Mouse (Mus musculus) thymus, postnatal 4 days (tissue): Measurements from ENCODE around the gene Eln.

Experiments used
- DNase-seq: peaks from one replicate; pipeline ENCODE4 v3.0.0; 2021

The Eln gene

DNA sequence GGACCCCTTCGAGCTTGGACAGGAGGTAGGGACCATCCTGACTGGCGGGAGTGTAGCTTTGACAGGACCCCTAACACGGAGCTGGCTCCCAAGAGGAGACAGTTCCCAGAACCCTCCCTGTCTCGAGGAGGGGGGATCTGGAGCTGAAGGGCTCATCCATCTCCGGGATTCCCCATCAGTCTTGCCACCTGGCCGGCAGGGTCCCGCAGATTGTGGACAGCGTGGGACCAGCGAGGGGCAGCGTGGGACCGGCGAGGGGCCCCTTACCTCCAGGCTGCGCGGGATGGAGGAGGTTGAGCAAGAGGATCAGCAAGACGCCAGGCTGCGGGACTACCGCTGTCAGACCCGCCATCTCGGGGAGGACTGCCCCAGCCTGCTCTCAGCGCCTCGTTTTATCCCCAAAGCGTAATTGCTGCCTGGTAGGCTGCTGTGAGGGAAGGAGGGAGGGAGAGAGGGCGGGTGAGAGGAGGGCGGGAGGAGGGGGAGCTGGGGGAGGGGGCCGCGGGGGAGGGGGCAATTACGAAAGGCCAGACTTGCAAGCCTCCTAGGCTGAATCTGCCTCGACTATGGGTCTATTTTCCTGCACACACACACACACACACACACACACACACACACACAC lies at the start of gene Eln:
Gene Eln (minus strand): TSS at position 434 of the 622 bp plus-strand sequence.
- peak; percentile 17 for DNase-seq

DNA sequence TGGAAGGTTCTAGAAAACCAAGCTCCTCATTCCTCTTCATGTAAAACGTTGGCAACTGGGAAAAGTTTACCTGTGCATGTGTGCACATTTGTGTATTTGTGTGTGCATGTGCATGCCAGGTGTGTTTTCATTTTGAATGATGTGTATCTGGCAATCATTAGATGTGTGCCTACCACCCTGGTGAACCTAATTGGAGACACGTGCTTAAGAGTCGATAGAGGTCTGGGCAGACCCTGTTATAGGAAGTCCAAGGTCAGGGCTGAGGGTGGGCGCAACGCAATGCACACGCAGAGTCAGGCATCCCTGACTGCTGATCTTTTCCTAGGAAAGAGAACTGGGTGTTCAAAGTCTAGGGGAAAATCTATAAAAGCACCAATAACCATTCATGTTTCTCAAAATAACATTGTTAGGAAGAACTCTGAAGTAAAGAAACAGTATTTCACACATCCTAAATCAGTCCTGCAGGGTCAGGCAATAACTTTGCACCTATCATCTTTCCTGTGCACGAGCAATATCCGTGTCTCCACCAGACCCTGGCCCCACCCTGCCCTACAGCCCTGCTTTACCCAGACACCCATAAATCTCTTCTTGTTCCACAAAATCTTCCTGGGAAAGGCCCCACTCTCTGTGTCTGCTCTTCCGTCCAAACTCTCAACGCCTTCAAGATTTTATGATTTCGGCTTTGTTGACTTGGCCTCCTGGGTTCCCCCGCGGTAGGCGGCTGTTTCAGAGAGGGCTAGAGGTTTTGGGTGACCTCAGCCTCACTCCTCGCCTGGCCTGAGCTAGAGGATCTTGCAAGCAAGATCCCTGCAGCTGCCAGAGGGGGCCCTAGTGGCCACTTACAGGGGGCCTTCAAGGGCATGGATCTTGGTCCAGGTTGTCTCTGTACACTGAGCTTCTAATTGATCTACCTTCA lies 43.2 kb upstream of the Eln start:
- no peak for DNase-seq

DNA sequence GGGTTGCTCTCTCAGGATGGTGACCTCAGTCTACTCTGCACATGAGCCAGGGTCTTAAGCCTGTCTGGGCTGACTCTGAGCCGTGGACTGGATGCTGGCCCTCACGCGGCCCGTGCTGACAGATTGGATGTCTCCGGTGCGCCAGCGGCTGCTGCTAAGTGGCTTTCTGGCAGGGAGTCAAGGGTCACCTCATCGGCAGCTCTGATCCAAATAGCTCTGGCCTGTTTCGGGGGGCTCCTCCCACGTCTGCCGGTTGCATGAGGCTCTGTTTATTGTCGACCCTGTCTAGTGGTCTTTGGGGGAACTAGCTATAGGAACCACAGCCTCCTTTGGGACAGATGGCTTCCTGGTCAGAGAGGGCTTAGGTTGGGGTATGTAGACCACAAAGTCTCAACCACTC lies 41.1 kb upstream of the Eln start:
- no peak for DNase-seq

DNA sequence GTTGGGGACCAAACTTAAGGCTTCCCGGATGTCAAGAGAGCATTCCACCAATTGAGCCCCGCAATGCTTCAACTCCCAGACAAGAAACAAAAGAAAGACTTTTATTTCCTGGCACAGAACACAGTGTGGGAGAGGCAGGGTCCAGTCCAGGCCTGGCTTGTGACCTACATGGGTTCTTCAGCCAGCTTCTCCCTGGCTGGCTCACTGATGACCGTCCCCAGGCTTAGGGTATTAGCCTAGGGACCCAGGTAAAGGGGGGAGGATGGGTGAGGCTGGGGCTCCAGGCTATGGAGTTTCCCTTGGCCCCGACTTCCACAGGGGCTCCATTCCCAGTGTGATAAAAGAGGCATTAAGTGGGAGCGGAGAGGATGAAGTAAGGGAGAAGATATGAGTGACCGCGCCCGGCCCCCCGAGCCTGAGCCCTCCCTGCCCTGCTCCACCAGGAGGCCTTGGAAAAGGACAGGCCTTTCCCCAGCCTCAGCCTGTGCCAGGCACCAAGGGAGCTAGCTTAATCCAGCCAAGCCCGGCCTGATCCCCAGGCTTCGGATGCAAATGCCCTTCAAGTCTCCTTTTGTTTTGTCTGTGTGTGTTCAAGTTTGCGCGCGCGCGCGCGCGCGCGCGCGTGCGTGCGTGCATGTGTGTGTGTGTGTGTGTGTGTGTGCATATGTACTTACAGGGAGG lies 38.7 kb upstream of the Eln start:
- DNase-seq, result no peak

DNA sequence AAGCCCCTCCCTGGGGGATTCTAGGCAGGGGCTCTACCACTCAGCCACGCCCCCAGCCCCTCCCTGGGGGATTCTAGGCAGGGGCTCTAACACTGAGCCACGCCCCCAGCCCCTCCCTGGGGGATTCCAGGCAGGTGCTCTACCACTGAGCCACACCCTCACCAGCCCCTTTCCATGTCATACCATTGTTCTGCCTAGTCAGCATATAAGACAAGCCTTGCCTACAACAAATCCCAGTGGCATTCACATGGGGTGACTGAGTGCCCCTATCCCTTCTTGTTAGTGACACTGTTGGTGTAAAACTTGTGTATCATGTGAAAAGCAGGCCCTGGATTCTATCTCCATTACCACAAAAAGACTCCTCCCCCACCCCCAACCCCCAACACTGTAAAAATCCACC lies 36.7 kb upstream of the Eln start:
- no peak for DNase-seq

DNA sequence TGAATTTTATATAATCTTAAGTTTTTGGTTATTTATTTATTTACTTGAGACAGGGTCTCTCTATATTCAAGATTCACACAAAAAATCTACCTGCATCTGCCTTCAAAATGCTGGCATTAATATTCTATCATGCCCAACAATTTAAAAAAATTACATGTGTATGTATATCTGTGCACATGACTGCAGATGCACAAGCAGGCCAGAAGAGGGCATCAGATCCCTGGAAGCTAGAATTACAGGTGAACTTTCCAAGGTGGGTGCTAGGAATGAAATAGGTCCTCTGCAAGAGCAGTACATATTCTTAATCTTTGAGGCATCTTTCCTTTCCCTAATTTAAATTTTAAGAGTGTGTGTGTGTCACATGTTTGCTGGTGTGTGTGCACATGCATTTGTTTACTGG lies 33.8 kb upstream of the Eln start:
- no peak for DNase-seq

DNA sequence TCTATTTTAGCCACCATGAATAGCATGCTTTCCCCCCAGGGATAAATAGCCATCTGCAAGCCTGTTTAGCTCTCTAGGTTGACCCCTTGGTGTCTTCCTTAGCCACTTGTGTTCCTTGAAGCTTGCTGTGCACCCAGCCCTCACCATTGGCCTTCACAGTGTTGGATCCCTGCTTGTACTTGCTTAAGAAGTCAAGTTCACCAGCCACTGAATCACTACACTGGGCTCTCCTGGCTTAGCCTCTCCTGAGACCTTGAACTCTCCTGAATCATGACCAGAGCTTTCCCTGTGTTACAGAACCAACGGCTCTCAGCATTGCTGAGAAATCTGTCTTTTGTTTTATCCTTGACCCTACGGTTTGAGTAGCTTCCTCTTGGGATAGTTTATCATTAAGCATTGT lies 33.0 kb upstream of the Eln start:
- DNase-seq, result no peak

DNA sequence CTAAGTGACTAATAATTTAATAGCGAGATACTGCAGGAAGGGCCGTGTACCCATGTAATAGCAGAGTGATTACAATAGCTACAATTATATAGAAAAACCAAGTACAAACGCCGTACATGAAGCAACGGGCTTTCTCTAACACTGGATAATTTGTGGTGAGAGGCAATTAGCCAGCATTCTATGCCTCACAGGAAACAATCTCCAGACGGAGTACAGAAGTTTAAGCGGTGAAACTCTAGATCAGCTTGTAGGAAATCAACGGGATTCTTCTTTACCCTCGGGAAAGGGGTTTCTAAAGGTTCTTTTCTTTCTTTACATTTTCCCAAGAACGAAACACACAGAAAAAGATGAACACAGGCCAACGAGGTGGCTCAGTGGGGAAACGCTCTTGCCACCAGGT lies 29.4 kb upstream of the Eln start:
- DNase-seq, result no peak

DNA sequence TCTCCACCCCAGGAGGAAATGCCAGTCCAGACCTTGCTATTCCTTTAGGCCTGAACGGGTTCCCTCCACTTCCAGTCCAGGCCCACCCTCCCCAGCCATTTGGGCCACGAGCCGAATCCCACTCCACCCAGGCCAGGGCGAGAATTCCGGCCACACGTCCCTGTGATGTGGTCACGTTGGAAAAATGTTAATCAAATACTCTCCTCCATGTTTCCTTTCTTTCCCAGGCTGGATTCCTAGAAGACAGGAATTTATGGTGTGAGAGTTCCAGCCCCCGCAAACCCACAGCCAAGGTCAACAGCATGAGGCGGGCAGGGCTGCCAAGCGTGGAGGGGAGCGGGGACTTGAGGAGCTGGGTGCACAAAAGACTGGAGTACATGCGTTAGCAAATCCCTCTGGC lies 25.4 kb upstream of the Eln start:
- no peak for DNase-seq

DNA sequence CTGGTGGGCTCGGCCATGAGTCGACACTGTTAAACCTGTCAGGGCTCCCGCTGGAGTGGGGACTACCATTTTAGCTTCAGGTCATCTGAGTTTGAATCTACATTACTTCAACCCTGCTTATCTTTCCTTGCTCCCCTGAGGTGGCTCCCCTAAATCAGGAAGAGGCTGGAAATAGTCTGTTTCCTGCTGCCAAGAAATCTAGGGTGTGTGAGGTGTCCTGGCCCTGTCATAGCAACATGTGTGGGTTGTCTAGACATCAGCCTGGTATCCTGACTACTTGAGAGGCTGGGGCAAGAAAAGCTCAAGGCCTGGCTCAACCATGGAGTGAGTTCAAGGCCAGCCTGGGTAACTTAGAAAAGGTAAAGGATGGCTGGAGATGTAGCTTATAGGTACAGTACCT lies 24.6 kb upstream of the Eln start:
- DNase-seq, result no peak

DNA sequence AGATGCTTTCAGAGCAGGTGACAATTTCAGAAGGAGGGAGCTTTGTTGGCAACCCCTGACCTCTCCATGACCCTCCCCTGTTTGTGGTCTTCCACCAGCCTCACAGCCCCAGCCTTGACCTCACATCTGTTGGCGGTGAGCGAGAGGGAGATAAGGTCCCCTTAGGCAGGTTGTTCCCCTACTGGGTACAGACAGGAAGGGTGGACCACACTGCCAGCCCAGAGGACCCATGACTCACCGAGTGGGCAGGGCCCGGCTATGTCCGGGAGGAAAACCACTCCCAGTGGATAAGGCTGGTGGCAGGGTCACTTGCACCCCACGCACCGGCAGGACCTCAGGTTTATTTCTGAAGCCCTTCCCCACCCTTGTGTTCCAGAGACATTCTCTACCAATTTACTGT lies 22.1 kb upstream of the Eln start:
- no peak for DNase-seq

DNA sequence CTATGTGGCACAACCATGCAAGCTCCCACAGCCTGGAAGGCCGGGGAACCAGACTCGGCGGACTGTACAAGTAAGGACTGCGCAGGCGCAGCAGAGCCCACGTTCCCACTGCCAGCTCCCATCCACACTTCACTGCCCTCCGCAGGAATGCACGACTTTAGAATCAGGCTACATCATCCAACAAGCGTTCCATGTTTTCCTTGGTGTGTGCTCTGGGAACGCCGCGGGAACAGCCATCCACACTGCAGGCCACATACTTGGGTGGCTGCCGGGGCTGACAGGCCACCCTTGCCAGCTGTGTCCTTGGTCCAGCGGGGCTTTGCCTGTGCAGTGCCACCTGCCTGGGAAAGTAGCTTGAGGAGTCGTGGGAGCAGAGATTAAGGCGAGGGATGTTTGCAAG lies 18.3 kb upstream of the Eln start:
- DNase-seq, result no peak

DNA sequence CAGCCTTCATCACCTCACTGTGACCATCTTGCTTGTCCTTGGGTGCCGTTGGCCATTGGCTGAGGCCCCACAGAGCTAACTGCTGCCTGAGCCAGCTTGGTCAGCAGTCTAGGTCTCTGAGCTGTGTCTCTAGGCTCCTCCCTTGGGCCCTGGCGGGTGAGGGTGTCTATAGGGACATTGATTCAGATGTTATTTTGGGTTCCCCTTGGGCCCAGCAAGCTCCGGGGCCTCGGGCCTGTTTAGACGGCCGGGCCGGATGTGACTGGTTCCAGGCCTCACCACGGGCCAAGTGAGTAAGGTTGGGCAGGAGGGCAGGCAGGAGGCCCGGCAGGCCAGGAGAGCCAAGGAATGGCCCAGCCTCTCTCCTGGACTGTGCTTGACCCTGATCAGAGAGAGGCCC lies 16.2 kb upstream of the Eln start:
- DNase-seq, result no peak

DNA sequence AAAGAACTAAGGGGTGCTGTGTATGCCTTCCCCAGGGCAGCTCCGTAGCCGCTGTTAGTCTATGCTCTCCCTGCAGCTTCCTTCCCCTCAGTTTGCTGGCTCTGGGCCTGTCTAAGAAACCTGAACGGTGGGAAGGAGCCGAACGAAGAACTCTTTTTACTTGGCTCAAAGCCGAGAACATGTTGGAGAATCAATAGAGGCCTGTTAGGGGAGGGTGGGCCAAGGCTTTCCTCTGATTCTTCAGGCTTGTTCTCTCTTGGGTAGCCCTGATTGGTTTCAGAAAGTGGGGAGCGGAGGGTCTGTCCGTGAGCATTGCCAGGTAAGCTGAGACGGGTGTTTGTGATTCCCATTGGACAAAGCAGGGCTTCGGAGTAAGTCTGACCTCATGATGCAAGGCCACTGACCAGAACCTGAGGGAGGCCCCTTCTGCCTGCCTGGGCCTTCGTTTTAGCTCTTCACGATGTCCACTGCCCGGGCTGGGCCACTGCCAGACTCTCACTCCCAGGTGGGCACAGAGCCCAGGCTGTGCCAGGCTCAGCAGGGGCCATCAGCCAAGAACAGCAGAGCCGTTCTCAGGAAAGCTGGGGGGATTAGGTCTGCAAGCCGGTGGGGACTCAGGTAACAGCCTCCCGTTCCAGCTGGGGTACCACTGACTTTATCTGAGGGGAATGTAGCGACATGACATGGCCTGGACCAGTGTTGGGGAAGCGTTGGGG lies 14.4 kb upstream of the Eln start:
- DNase-seq, result no peak

DNA sequence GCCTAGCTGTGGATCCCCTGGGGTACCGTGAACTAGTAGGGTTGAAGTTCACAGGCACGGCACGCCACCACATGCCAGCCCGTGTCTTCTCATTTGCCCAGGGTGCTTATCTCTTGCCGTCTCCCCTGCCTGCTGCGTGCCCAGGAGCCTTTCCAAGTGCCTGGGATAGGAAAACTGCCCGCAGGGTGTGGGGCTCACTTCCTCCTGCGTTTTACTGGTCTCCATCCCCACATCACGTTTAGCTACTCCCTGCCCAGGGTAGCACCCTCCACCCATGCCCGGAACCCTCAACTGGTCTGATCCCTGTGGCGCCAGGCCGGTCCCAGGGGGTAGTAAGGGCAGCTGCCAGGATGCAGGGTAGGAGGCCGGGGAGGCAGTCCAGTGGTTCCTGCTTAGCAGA lies 8.9 kb upstream of the Eln start:
- DNase-seq, result no peak

DNA sequence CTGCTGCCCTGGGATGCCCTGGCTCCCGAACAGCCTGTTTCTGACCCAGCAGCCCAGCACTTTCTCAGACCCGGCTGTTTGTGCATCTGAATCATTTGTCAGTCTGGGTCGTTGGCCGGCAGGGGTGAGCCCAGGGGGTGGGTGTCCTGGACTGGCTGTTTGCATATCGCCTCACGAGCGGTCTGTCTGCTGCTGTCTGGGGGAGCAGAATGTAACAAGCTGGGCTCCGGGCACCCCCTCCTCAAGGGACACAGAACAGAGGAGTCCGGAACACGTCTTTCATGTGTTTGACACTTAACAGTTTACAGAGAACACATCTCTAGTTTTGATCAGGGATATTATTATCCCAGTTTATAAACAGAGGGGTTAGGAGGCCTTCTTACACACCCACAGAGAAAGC lies 7.0 kb upstream of the Eln start:
- DNase-seq, result no peak

DNA sequence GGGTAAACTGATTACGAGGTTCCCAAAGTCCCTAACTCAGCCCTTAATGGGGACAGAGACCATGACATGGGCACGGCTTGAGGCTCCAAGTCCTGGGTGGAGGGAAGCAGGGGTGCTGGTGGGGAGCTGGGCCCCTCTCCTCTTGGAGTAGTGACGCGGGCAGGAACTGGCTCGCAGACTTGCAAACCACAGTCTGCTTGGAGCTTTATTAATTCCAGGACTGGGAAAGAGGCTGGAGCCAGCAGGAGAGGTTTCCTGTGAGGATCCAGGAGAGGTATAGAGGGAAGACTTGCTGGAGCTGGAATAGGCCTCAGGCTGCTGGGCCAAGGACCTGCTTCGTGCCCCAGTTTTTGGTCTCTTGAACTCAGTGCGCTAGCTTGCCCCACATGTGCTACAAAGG lies 3.3 kb upstream of the Eln start:
- no peak for DNase-seq

DNA sequence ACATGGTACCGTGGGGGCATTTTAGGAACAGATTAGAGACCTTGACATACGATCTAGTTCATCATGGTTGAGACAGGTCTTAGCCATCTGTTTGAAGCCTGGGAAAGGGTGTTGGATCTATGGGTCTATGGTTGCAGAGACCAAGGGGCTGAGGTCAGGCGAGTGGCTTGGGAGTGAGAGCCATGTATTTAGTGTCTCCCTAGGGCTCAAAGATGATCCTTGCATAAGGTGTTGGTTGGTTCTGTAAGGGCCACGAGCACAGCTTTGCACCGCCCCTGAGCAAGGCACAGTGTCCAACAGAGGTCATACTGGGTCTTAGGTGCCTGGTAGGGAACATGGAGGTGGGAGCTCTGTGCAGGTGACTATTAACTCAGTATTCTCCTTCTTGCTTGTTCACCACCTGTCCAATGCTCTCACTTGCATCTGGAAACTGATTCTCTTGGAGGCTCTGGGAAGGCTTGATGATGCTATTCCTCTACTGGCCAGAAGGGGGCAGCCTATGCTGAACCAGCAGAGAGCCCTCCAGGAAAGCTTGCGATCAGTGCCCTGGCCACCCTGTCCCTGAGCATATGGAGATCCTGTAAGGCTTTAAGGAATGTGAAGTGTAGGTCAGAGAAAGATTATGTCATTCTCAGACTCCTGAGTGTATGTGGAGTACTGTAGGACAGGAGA lies 960 bp upstream of the Eln start:
- DNase-seq, result peak; percentile 66

DNA sequence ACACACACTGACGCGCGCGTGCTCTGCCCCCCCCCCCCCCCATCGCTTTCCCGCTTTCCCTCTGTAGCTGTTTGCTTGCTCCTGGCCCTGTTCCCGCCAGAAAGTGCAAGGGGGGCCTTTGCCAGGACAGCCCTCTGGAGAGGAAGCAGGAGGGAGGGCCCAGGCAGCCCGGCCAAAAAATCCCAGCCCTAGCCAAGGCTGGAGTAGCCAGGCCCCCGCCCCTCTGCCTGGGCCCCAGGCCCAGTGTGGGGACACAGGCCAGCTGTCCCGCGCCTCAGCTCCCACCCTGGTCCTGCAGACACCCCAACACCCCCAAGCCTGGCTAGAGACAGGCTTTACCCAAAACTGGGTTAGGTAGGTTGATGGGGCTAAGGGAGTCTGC lies 380 bp upstream of the Eln start:
- peak; percentile 16 for DNase-seq

DNA sequence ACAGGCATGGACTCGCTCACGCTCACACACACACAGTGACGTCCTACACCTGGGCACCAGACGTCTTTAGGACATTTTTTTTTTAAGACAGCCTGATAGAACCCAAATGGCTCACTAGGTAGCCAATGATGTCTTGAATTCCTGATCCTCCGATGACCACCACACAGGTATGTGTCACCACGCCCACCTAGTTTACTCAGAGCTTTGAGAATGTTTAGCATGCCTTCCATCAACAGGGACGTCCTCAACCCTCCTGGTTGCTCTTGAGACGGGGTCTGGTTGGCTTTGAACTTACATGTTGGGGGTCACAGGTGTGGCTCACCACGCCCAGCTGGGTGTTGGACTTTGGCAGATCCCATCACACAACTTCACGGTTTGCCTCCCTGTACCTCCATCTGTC lies 922 bp downstream of the Eln start:
- no peak for DNase-seq

DNA sequence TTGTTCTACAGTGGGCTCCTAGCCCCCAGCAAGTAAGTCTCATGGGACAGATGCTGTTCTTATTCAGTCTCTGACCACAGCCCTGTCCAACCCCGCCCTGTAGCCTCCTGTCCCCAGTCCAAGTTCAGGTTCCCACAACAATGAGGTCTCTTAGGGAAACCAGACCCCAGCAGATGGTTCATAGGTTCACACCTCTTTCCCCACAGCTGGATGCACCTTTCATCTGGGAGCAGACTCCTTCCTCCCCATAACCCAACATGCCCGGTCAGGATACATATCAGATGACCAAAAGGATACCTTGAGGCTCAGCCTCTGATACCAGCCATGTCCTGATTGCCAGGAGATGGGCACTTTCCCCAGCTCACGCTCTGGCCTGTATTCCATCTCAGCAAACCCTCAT lies 1.3 kb downstream of the Eln start:
- no peak for DNase-seq

DNA sequence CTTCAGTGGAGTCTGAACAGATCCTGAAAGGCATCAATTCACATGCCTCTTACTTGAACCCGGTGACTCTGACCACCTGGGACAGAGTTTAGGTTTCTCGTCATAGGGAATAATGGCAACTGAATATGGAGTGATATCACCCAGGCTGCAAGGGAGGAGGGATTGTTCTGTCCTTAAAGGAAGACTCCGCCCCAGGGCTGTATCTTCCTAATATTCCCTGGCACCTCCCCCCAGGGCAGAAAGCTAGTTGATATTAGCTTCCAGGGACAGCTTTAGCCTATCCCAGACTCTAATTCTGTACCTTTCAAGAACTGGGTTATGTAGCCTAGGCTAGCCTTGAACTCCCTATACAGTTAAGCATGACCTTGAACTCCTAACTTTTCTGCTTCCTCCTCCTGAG lies 2.1 kb downstream of the Eln start:
- DNase-seq, result no peak

DNA sequence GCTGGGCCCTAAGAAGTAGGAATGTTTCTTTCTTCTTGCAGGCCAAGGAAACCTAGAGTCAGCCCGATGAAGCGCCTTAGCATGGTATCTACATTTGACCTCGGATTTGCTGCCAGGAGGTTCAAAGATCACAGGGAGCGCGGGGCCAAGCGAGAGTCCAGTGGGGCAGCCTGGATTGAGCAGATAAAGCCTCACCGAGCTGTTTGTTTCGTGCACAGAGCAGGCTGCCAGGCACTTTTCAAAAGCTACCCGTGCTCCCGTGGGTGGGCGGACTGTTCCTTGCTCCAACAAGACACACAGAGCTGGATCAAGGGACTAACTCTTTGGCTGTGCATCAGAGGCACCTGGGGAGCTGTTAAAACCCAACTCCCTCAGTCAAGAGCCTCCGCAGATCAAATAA lies 3.1 kb downstream of the Eln start:
- DNase-seq, result no peak
